Mouse (Mus musculus) stomach, embryonic 14.5 days (tissue): ENCODE data around the gene Aifm2. TPM values are rescaled to one million over a fixed set of nuclear protein-coding genes. Genes with fewer than 3 reads are reported as not detected.

Experiments used
- ATAC-seq: fragments of 200-750 bp; cut with Nextera tagmentation; 2 replicates; pipeline ENCODE4 v1.8.0; 2017; ENCODE audit warnings: low read depth, moderate TSS enrichment; ENCODE audit not compliant: insufficient number of reproducible peaks, insufficient read depth, low FRiP score
- H3K27ac ChIP-seq: fragments of 300-500 bp; sonication (generic); 2 replicates; pipeline ENCODE4 v1.5.1; 2014; ENCODE audit warnings: mild to moderate bottlenecking, low read length, moderate library complexity, mixed read lengths
- H3K27me3 ChIP-seq: fragments of 300-500 bp; sonication (generic); 2 replicates; pipeline ENCODE4 v1.6.1; 2014; ENCODE audit warnings: low read length, control low read depth, mixed read lengths; ENCODE audit not compliant: control insufficient read depth, insufficient read depth
- H3K36me3 ChIP-seq: fragments of 300-500 bp; sonication (generic); 2 replicates; pipeline ENCODE4 v1.6.1; 2014; ENCODE audit warnings: mild to moderate bottlenecking, control low read depth, low read length, moderate library complexity, mixed read lengths; ENCODE audit not compliant: control insufficient read depth, insufficient read depth
- H3K4me1 ChIP-seq: fragments of 300-500 bp; sonication (generic); 2 replicates; pipeline ENCODE4 v1.6.1; 2014; ENCODE audit warnings: low read length, control low read depth, mixed read lengths; ENCODE audit not compliant: control insufficient read depth, insufficient read depth
- H3K4me2 ChIP-seq: fragments of 300-500 bp; sonication (generic); replicated peaks from 2 replicates; pipeline ENCODE4 v1.6.1; 2014; ENCODE audit warnings: low read depth, low read length, control low read depth
- H3K4me3 ChIP-seq: fragments of 300-500 bp; sonication (generic); 2 replicates; pipeline ENCODE4 v1.5.1; 2014; ENCODE audit warnings: low read depth, low read length, control low read depth
- H3K9ac ChIP-seq: fragments of 300-500 bp; sonication (generic); replicated peaks from 2 replicates; pipeline ENCODE4 v1.6.1; 2014; ENCODE audit warnings: low read depth, mild to moderate bottlenecking, control low read depth, low read length, moderate library complexity, mixed read lengths
- H3K9me3 ChIP-seq: fragments of 300-500 bp; sonication (generic); 2 replicates; pipeline ENCODE4 v1.6.1; 2016; ENCODE audit warnings: low read depth, low read length, control low read depth; ENCODE audit not compliant: control insufficient read depth
- WGBS: fragments of 180-500 bp; shearing (Covaris S2); extraction: QIAGEN DNeasy Blood & Tissue Kit; methylation state at CpG from one replicate; pipeline ENCODE4 v1.1.7; 2014; 5-methylcytosine and 5-hydroxymethylcytosine counted together
- microRNA-seq: library from miRNA; unstranded; fragments of <30 nt; microRNA quantifications from one replicate; pipeline ENCODE4, GENCODE M21; 2016
- polyA plus RNA-seq: library from polyadenylated mRNA; unstranded; fragments of >200 nt; fragmentation: Nextera tagmentation; extraction: Ambion mirVana; gene quantifications from 2 replicates; pipeline ENCODE4 v1.2.1, GENCODE M21; 2014

Aifm2 gene
- polyA plus RNA-seq, 1 experiment from 2014 or later: 17.2 TPM

DNA sequence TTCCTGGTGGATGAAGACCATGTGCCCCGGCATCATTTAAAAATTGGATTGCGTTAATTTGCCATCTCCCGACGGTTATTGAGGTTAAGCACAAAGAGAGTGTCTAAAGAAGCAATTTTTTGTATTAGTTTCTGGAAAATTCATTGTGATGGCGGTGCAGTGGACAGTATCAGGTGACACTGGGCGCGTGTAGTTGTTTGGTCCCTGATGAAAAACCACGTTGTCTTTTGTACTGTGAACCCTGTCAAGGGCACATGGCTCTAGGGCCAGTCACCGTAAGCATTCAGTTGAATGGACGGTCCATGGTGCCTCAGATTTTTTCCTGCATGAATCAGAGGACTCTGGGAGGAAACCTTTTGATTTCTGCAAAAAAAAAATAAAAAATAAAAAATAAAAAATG, 69.4 kb downstream of the Aifm2 start:
- Histone ChIP-seq H3K4me1 (peaks cover 15% of the 10 kb centered on the region; the same call in 1 of the 2 replicates), H3K27ac (peak overlapping the region; percentile 95)
- 22% methylated on average over 10 of the region's 10 CpGs for WGBS

DNA sequence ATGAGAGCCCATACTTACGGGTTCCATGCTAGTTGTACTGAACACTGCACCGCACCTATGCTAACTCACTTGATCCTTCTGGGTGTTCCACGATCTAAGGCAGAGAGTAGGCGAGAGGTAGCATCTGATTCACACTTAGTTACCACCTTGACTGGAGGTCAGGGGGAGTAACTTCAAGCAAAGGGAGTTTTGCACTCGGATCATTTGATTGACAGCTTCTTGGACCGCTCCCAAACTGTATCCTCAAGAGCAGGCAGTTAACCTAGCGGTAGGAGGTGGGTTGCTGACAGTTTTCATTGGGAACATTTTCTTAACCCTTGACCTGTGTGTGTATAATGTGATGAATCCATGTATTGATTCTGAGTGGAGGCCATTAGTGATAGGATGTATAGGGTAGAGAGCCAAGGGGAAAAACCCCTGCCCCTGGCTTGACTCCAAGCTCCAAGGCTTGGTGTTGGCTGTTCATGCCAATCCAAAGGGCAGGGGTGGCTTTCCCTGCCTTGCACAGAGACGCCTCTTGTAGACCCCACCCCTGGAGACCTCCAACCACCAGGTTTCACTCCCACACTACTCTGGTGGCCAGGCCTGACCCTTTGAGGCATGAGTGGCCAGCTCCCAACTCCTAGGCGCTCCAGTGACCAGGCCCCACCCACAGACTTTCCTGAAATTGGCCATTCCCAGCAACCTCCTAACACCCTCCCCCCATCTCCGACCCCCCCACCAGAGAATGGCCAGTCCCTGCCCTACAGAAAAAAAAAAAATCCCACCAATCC, 72.7 kb downstream of the Aifm2 start:
- H3K27ac ChIP-seq: no peak overlapping the region
- H3K36me3 ChIP-seq: no peaks in the 10 kb centered on the region
- H3K9ac ChIP-seq: no peak overlapping the region
- no peak for ATAC-seq
- WGBS: 77% methylated on average over 10 of the region's 10 CpGs
- H3K27me3 ChIP-seq: no peaks in the 10 kb centered on the region
- H3K4me1 ChIP-seq: peaks cover 5% of the 10 kb centered on the region; the same call in 1 of the 2 replicates
- no peak overlapping the region for H3K4me2 ChIP-seq
- no peak overlapping the region for H3K4me3 ChIP-seq
- H3K9me3 ChIP-seq: no peaks in the 10 kb centered on the region

More for the DNA sequence above, 69.4 kb downstream of the Aifm2 start:
- Histone ChIP-seq H3K4me3 (peak overlapping the region; percentile 88), H3K9ac (peak overlapping the region; percentile 92; the same call in 1 of the 2 replicates), H3K4me2 (peak overlapping the region; percentile 69), H3K36me3 (no peaks in the 10 kb centered on the region), H3K27me3 (no peaks in the 10 kb centered on the region), H3K9me3 (no peaks in the 10 kb centered on the region)
- ATAC-seq: no peak

DNA sequence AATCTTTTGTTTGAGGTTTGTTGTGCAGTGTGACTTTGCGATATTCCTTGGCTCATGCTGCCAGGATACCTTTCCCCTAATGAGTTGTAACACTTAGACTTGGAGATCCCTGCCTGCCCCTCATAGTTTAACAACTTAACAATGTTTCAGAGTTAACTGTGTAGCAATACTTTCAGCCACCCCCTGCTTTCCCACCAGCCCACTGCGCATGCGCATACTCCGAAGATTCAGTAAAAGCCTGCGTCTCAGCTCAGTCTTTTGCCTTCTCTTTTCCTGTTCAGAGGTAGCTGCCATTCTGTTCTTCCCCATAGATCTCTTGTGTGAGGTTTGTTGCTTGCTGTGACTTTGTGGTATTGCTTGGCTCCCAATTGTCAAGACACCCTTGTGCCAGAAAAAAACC, 73.4 kb downstream of the Aifm2 start:
- WGBS: 94% methylated on average over 5 of the region's 5 CpGs
- no peak for ATAC-seq
- Histone ChIP-seq H3K27me3 (no peaks in the 10 kb centered on the region), H3K4me3 (no peak overlapping the region), H3K4me2 (no peak overlapping the region), H3K4me1 (peaks cover 5% of the 10 kb centered on the region; the same call in 1 of the 2 replicates), H3K9me3 (no peaks in the 10 kb centered on the region), H3K36me3 (no peaks in the 10 kb centered on the region), H3K9ac (no peak overlapping the region), H3K27ac (no peak overlapping the region)

Small RNA genes within 50 kb of the gene (microRNA-seq; reads per million reads assigned to microRNA genes)
- not detected for gene Mir5108

Other genes starting within 250 kb of the Aifm2 start
- 5.3 and 6.9 TPM in 2 replicates for gene Lrrc20, start 239.5 kb upstream of the Aifm2 start, polyA plus RNA-seq
- gene Npffr1, start 119.8 kb upstream of the Aifm2 start, polyA plus RNA-seq: not detected in 2 replicates
- 145 and 152 TPM in 2 replicates for gene Ppa1, start 66.7 kb upstream of the Aifm2 start, polyA plus RNA-seq
- 246 and 260 TPM in 2 replicates for gene Sar1a, start 35.0 kb upstream of the Aifm2 start, polyA plus RNA-seq
- gene Tysnd1, start 19.7 kb upstream of the Aifm2 start, polyA plus RNA-seq: 27.3 and 27.5 TPM in 2 replicates
- gene H2afy2, start 68.9 kb downstream of the Aifm2 start, polyA plus RNA-seq: 106 and 109 TPM in 2 replicates